Mouse (Mus musculus): ENCODE data around the gene Ccnh. TPM values are rescaled to one million over a fixed set of nuclear protein-coding genes. Genes with fewer than 3 reads are reported as not detected.

Ccnh gene
- polyA plus RNA-seq, 1 experiment from 2014 or later: 57.5 TPM

- ATAC-seq (replicated peaks; ENCODE audit: insufficient number of reproducible peaks, insufficient read depth, low FRiP score, low read depth): no peak
Measured at GRCm38 (mm10) chr13:85238760-85239159, 49.6 kb downstream of the Ccnh start.

More at GRCm38 (mm10) chr13:85238760-85239159, 49.6 kb downstream of the Ccnh start:
- H3K4me1 ChIP-seq (replicated peaks): no peaks in the 10 kb centered on the region
- no peak overlapping the region for H3K9ac ChIP-seq
- no peak overlapping the region for H3K27ac ChIP-seq
- H3K36me3 ChIP-seq: peaks cover 3% of the 10 kb centered on the region; the same call in 1 of the 2 replicates
- no peaks in the 10 kb centered on the region for H3K27me3 ChIP-seq
- no peak overlapping the region for H3K4me3 ChIP-seq
- no peaks in the 10 kb centered on the region for H3K9me3 ChIP-seq (replicated peaks)
- WGBS: 86% methylated on average over 7 of the region's 7 CpGs
- H3K4me2 ChIP-seq: no peak overlapping the region

Other genes starting within 250 kb of the Ccnh start
- gene Rasa1, start 99.7 kb downstream of the Ccnh start, polyA plus RNA-seq (2015; fragmentation: Nextera tagmentation; extraction: Ambion mirVana): 31.6 and 36.1 TPM in 2 replicates